Mouse (Mus musculus) bone marrow macrophage, adult 2 months (primary cell): ENCODE results near the gene Ccnjl. TPM values are rescaled to one million over a fixed set of nuclear protein-coding genes. Genes with fewer than 3 reads are reported as not detected.

ENCODE experiments used
- H3K27ac ChIP-seq: 2 replicates; pipeline ENCODE4 v1.5.1; 2012; ENCODE audit warnings: low read depth, low read length; ENCODE audit not compliant: insufficient read depth
- H3K4me1 ChIP-seq: 2 replicates; pipeline ENCODE4 v1.6.1; 2012; ENCODE audit warnings: low read length; ENCODE audit not compliant: control insufficient read depth, insufficient read depth
- H3K4me3 ChIP-seq: 2 replicates; pipeline ENCODE4 v1.5.1; 2012; ENCODE audit warnings: mild to moderate bottlenecking, low read length, moderate library complexity; ENCODE audit not compliant: insufficient read depth
- CTCF ChIP-seq: IDR thresholded peaks from 2 replicates; pipeline ENCODE4 v1.5.1; 2012; ENCODE audit warnings: low read depth, mild to moderate bottlenecking, low read length, moderate library complexity
- POLR2A ChIP-seq: IDR thresholded peaks from 2 replicates; pipeline ENCODE4 v1.6.1; 2012; ENCODE audit warnings: mild to moderate bottlenecking, low read depth, low read length, borderline replicate concordance
- polyA plus RNA-seq: library from polyadenylated mRNA; stranded (reverse); fragments of >200 nt; gene quantifications from 2 replicates; pipeline ENCODE4 v1.2.4, GENCODE M21; 2012; ENCODE audit not compliant: missing spikeins, insufficient read depth, insufficient read length

Gene Ccnjl
- polyA plus RNA-seq, 1 experiment: not detected

GRCm38 (mm10) chr11:43633658-43634401 lies 105.2 kb downstream of the Ccnjl start:
- TF ChIP-seq POLR2A (no peak), CTCF (no peak)
- no peak overlapping the region for H3K27ac ChIP-seq
- H3K4me1 ChIP-seq: peaks cover 22% of the 10 kb centered on the region
- no peak overlapping the region for H3K4me3 ChIP-seq

Other genes starting within 250 kb of the Ccnjl start
- 60.1 and 81.7 TPM in 2 replicates for gene Pttg1, start 102.5 kb upstream of the Ccnjl start, polyA plus RNA-seq
- 65.4 and 68.9 TPM in 2 replicates for gene Slu7, start 95.0 kb upstream of the Ccnjl start, polyA plus RNA-seq
- not detected in 2 replicates for gene C1qtnf2, start 54.5 kb upstream of the Ccnjl start, polyA plus RNA-seq
- not detected in 2 replicates for gene 4933415A04Rik, start 58.3 kb downstream of the Ccnjl start, polyA plus RNA-seq
- gene Fabp6, start 72.8 kb downstream of the Ccnjl start, polyA plus RNA-seq: not detected in 2 replicates
- gene Pwwp2a, start 153.2 kb downstream of the Ccnjl start, polyA plus RNA-seq: 35.4 and 36.2 TPM in 2 replicates
- 41.5 and 42.4 TPM in 2 replicates for gene Ttc1, start 219.2 kb downstream of the Ccnjl start, polyA plus RNA-seq